Mouse (Mus musculus) small intestine, adult 2 months (tissue): ENCODE results near the gene Trpm3.

Source experiments
- CTCF ChIP-seq: fragments of 200-500 bp; IDR thresholded peaks from 2 replicates; pipeline ENCODE4 v1.5.1; 2012; ENCODE audit warnings: low read depth, mild to moderate bottlenecking, control low read depth, inconsistent platforms, low read length, moderate library complexity, mixed read lengths; ENCODE audit not compliant: insufficient replicate concordance, insufficient read length; ENCODE audit errors: extremely low read depth
- POLR2A ChIP-seq: fragments of 200-500 bp; IDR thresholded peaks from 2 replicates; pipeline ENCODE4 v1.6.1; 2012; ENCODE audit warnings: low read depth, mild to moderate bottlenecking, control low read depth, inconsistent platforms, low read length, moderate library complexity

DNA sequence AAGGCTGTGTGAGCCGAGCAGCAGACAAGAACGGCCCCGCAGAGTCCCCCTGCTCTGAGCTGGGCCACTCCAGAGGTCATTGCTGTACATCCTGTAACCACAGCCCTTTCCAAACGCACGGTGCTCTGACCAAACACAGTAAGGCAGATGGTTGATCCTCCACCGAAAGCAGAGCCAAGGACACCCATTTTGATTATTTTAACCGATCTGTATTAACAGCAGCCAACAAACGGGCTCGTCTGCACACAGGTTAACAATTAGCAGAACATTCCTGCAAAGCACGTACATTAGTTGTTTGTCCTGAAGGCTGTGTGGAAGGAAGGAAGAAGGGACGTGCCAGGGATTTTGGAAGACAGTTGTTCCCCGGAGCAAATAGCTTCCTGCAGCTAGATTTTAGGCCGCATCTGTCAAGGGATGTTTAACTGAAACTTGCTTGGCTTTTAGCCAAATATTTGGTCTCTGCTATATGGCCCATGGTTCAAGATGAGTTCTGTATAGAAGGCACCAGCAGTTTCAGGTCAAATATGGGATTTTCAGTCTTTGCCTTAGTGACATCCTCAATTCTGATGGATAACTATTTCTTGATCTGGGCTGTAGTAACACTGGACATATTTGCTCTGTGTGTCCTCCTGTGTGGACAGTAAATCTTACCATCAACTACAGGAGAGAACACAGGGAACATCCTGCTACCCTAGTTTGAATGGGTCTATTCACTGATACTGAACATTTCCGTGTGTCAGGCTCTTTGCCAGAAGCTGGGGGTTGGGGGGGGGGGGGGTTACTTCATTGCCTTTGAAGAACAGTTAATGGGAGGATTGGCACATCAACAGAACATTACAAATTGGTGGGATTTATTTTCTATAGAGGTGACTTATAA is 800.2 kb downstream of the Trpm3 start:
- TF ChIP-seq CTCF, result no peak
- no peak for TF ChIP-seq POLR2A
